Mouse (Mus musculus) lung, embryonic 14.5 days (tissue): Measurements from ENCODE around the gene Smarcb1. TPM values are rescaled to one million over a fixed set of nuclear protein-coding genes. Genes with fewer than 3 reads are reported as not detected.

Experiments used
- ATAC-seq: fragments of 200-750 bp; cut with Nextera tagmentation; 2 replicates; pipeline ENCODE4 v1.8.0; 2017; ENCODE audit warnings: mild to moderate bottlenecking, moderate TSS enrichment, moderate library complexity; ENCODE audit not compliant: insufficient read depth
- DNase-seq: peaks from one replicate; pipeline ENCODE4 v3.0.0-alpha.2; 2015
- H3K27ac ChIP-seq: fragments of 300-500 bp; sonication (generic); 2 replicates; pipeline ENCODE4 v1.5.1; 2014; ENCODE audit warnings: low read depth, mild to moderate bottlenecking, moderate library complexity
- H3K27me3 ChIP-seq: fragments of 300-500 bp; sonication (generic); 2 replicates; pipeline ENCODE4 v1.6.1; 2014; ENCODE audit warnings: low read length, control low read depth; ENCODE audit not compliant: insufficient read depth
- H3K36me3 ChIP-seq: fragments of 300-500 bp; sonication (generic); 2 replicates; pipeline ENCODE4 v1.6.1; 2014; ENCODE audit warnings: control low read depth; ENCODE audit not compliant: insufficient read depth
- H3K4me1 ChIP-seq: fragments of 300-500 bp; sonication (generic); 2 replicates; pipeline ENCODE4 v1.6.1; 2014; ENCODE audit warnings: antibody characterized with exemption, control low read depth; ENCODE audit not compliant: insufficient read depth
- H3K4me2 ChIP-seq: fragments of 300-500 bp; sonication (generic); 2 replicates; pipeline ENCODE4 v1.6.1; 2014; ENCODE audit warnings: mild to moderate bottlenecking
- H3K4me3 ChIP-seq: fragments of 300-500 bp; sonication (generic); 2 replicates; pipeline ENCODE4 v1.5.1; 2014; ENCODE audit warnings: low read depth, low read length
- H3K9ac ChIP-seq: fragments of 300-500 bp; sonication (generic); 2 replicates; pipeline ENCODE4 v1.6.1; 2014
- H3K9me3 ChIP-seq: fragments of 300-500 bp; sonication (generic); 2 replicates; pipeline ENCODE4 v1.6.1; 2016; ENCODE audit warnings: low read depth, low read length, control low read depth
- CTCF ChIP-seq: IDR thresholded peaks from 2 replicates; pipeline ENCODE4 v1.5.1; 2016; ENCODE audit warnings: antibody characterized with exemption, low read depth
- WGBS: fragments of 180-500 bp; shearing (Covaris S2); extraction: QIAGEN DNeasy Blood & Tissue Kit; methylation state at CpG from one replicate; pipeline ENCODE4 v1.1.7; 2014; 5-methylcytosine and 5-hydroxymethylcytosine counted together
- polyA plus RNA-seq: library from polyadenylated mRNA; unstranded; fragments of >200 nt; fragmentation: Nextera tagmentation; extraction: Ambion mirVana; gene quantifications from 2 replicates; pipeline ENCODE4 v1.2.1, GENCODE M21; 2014

Smarcb1 gene
- polyA plus RNA-seq, 1 experiment from 2014 or later, result 219 TPM

GRCm38 (mm10) chr10:75878836-75879235 lies 42.6 kb downstream of the Smarcb1 start:
- H3K4me2 ChIP-seq, result no peak overlapping the region
- H3K9me3 ChIP-seq, result no peaks in the 10 kb centered on the region
- ATAC-seq (no peak), DNase-seq (no peak)
- H3K27me3 ChIP-seq, result no peaks in the 10 kb centered on the region
- no peak overlapping the region for H3K9ac ChIP-seq
- no peak for TF ChIP-seq CTCF
- 0 out of 2 replicates have a peak, but pooled peaks cover 3% of the 10 kb centered on the region for H3K4me1 ChIP-seq
- 84% methylated on average over 3 of the region's 3 CpGs for WGBS
- H3K36me3 ChIP-seq, result no peaks in the 10 kb centered on the region
- no peak overlapping the region for H3K27ac ChIP-seq
- no peak overlapping the region for H3K4me3 ChIP-seq

DNA sequence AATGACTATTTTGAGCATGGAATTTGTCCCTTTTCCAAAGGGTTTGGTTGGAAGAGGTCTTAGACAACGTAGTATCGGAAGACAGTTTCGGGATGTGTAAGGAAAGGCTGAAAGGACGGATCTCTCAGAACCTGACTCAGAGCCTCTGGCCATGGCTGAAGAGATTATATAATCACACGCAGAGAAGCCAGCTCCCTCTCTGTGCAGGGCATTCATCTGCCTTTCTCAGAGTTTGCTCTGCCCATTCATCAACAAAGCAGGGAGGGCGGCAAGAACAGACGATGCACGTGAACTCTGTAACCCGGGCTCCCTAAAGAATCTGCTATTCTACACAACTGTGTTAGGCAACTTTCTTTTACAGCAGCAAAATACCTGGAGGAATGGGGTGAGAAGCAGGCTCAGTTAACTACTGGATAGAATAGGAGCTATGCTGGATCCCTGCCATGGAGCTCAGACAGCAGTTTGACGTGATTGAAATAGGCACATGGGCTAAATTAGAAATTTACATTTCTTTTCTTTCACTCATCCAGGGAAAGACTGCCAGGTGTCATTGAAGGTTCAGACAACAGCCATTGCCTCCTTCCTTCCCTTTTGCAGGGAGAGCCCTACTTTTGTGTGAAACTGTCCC lies 47.8 kb downstream of the Smarcb1 start:
- H3K9me3 ChIP-seq, result no peaks in the 10 kb centered on the region
- peak overlapping the region; percentile 61 for H3K4me2 ChIP-seq
- 28% methylated on average over 10 of the region's 10 CpGs for WGBS
- no peak overlapping the region for H3K9ac ChIP-seq
- H3K36me3 ChIP-seq, result no peaks in the 10 kb centered on the region
- no peak overlapping the region for H3K27ac ChIP-seq
- no peak overlapping the region for H3K4me3 ChIP-seq
- TF ChIP-seq CTCF, result no peak
- H3K4me1 ChIP-seq, result no peaks in the 10 kb centered on the region
- H3K27me3 ChIP-seq, result no peaks in the 10 kb centered on the region
- no peak for DNase-seq
- no peak for ATAC-seq

- TF ChIP-seq CTCF, result no peak
- no peaks in the 10 kb centered on the region for H3K4me1 ChIP-seq
- H3K27me3 ChIP-seq, result no peaks in the 10 kb centered on the region
- 2% methylated on average over 11 of the region's 11 CpGs for whole genome bisulfite sequencing
- H3K9ac ChIP-seq, result peak overlapping the region; percentile 32; the same call in 1 of the 2 replicates
- peak overlapping the region; percentile 61 for H3K4me2 ChIP-seq
- DNase-seq, result peak; percentile 96
- H3K9me3 ChIP-seq, result no peaks in the 10 kb centered on the region
- H3K27ac ChIP-seq, result 0 out of 2 replicates have a peak overlapping the region, but pooled peaks have one; percentile 63
- peak; percentile 99 for ATAC-seq
- peak overlapping the region; percentile 30 for H3K4me3 ChIP-seq
- H3K36me3 ChIP-seq, result no peaks in the 10 kb centered on the region
Measured at GRCm38 (mm10) chr10:75872915-75873542, 48.4 kb downstream of the Smarcb1 start.

DNA sequence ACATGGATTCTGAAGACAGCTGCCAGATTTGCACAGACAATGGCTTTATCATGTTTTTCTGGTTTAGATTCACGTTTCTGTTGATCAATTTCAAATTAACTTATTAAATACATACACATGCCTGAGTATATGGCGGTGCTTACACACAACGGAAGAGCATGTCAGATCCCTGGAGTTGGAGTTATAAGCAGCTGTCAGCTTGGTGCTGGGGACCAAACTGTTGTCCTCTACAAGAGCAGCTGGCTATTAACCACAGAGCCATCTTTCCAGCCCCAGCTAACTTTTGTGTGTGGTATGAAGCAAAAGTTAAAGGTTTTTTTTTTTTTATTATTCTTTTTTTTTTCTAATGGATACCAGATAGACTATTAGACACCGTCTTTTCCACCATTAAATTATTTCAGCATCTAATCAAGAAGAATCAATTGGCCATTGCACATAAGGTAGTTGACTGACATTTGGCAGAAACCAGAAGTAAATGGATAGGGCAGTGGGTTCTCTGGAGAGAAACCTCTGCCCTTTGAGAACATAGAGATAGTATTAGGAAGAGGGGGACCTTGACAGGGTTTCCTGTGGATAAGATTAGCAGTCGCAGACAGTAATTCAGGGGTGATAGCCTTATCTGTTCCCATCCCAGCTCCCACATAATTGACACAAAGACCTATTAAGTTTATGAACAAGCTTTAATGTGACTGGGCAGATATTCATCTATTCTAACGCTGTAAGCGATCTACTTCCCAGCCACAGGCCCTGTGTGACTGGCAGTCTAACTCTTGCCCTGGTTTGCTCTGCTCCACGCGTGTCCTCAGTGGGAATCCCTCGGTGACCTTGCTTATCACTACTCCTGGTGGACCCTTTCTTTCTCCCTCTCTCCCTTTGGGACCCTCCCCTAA lies 49.1 kb downstream of the Smarcb1 start:
- Histone ChIP-seq H3K9me3 (no peaks in the 10 kb centered on the region), H3K27me3 (no peaks in the 10 kb centered on the region), H3K36me3 (no peaks in the 10 kb centered on the region), H3K4me2 (peak overlapping the region; percentile 61), H3K27ac (0 out of 2 replicates have a peak overlapping the region, but pooled peaks have one; percentile 63), H3K9ac (peak overlapping the region; percentile 32; the same call in 1 of the 2 replicates), H3K4me3 (peak overlapping the region; percentile 30), H3K4me1 (no peaks in the 10 kb centered on the region)
- DNase-seq (no peak), ATAC-seq (peak; percentile 3; the same call in 1 of the 2 replicates)
- no peak for TF ChIP-seq CTCF
- WGBS, result 34% methylated on average over 10 of the region's 10 CpGs

GRCm38 (mm10) chr10:75861587-75861986 lies 59.8 kb downstream of the Smarcb1 start:
- no peak for ATAC-seq
- no peak for DNase-seq
- Histone ChIP-seq H3K4me3 (no peak overlapping the region), H3K4me1 (peaks cover 9% of the 10 kb centered on the region), H3K9ac (no peak overlapping the region), H3K4me2 (no peak overlapping the region), H3K27ac (no peak overlapping the region), H3K36me3 (peaks cover 19% of the 10 kb centered on the region), H3K27me3 (no peaks in the 10 kb centered on the region), H3K9me3 (no peaks in the 10 kb centered on the region)
- WGBS, result 87% methylated on average over 5 of the region's 5 CpGs
- no peak for TF ChIP-seq CTCF

GRCm38 (mm10) chr10:75860746-75861145 lies 60.7 kb downstream of the Smarcb1 start:
- Histone ChIP-seq H3K4me1 (peaks cover 9% of the 10 kb centered on the region), H3K27me3 (no peaks in the 10 kb centered on the region), H3K4me3 (no peak overlapping the region), H3K9ac (no peak overlapping the region), H3K9me3 (no peaks in the 10 kb centered on the region), H3K4me2 (no peak overlapping the region), H3K36me3 (peaks cover 19% of the 10 kb centered on the region), H3K27ac (peak overlapping the region; percentile 98)
- ATAC-seq (no peak), DNase-seq (peak; percentile 54)
- no peak for TF ChIP-seq CTCF
- WGBS, result 30% methylated on average over 7 of the region's 7 CpGs
